Mouse (Mus musculus) brown adipose tissue, adult 24 weeks (tissue): ENCODE measurements around the gene Cirbp. TPM values are rescaled to one million over a fixed set of nuclear protein-coding genes. Genes with fewer than 3 reads are reported as not detected.

ENCODE experiments used
- H3K27ac ChIP-seq: fragments of 200-500 bp; replicated peaks from 2 replicates; pipeline ENCODE4 v1.5.1; 2012; ENCODE audit warnings: low read depth, mild to moderate bottlenecking, low read length
- H3K4me1 ChIP-seq: fragments of 200-500 bp; 2 replicates; pipeline ENCODE4 v1.6.1; 2012; ENCODE audit warnings: low read length, mixed read lengths; ENCODE audit not compliant: control insufficient read depth, insufficient read depth, insufficient read length
- H3K4me3 ChIP-seq: fragments of 200-500 bp; 2 replicates; pipeline ENCODE4 v1.5.1; 2012; ENCODE audit warnings: low read depth, mild to moderate bottlenecking, low read length, moderate library complexity; ENCODE audit not compliant: insufficient read depth
- polyA plus RNA-seq: library from polyadenylated mRNA; stranded (reverse); fragments of >200 nt; gene quantifications from 2 replicates; pipeline ENCODE4 v1.2.4, GENCODE M21; 2012; ENCODE audit not compliant: missing spikeins, insufficient read depth, insufficient read length

The Cirbp gene
- polyA plus RNA-seq, 1 experiment = 27.5 TPM

DNA sequence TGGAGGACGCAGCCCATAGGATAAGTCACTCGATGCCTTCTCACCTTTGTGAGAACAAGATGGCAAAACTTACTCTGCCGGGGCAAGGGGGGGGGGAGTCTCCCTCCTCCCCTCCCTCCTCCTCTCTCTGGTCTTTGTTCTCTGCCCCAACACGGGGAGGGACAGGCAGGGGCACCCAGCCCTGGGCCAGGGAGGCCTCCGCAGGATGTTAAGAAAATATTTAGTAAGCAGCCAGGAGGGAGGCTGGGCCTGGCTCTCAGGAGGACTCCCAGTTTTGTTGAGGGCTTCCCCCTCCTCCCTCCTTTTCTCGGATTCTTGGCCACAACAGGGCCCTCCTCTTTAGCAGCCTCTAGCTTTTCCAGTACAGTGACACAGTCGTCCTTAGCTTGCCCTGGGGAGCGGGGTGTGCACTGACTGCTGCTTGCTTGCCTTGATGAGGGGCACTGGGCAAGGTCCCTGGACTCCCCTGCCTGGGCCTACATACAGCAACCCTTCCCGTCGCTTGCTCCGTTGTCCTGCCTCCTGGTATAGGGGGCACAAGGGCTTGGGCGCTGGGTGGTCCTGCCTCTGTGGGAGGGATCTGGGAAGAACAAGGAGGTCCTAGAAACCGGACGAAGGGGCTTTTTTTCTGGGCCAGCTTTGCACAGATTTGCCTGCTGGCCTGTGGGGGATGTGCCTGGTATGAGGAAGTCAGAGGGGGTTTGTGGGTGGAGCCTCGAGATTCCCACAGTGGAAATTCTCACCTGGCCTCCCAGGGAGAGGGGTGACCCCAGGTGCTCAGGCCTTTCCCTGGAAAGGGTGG lies 13.5 kb upstream of the Cirbp start:
- H3K27ac ChIP-seq = peak overlapping the region; percentile 80
- H3K4me3 ChIP-seq = peak overlapping the region; percentile 86
- peaks cover 18% of the 10 kb centered on the region for H3K4me1 ChIP-seq

DNA sequence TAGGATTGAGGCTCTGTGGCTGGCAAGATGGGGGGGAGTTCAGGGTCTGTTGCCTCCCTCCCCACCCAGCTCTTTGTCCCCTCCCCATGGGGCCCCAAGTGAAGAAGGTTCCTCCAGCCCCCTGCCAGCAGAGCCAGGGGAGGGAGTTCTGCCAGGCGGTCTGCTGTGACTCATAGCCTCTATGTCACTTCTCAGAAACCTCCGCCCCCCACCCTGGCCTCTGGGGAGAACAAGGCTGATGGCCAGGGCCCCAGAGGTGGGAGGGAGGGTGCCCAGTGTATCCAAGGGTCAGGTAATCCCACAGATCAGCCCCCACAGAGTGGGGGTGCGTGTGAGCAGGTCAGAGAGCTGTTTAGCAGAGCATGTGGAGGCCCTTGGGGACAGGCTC lies 12.9 kb upstream of the Cirbp start:
- no peak overlapping the region; the same call in 1 of the 2 replicates for H3K4me3 ChIP-seq
- H3K27ac ChIP-seq = peak overlapping the region; percentile 80
- peaks cover 19% of the 10 kb centered on the region for H3K4me1 ChIP-seq

DNA sequence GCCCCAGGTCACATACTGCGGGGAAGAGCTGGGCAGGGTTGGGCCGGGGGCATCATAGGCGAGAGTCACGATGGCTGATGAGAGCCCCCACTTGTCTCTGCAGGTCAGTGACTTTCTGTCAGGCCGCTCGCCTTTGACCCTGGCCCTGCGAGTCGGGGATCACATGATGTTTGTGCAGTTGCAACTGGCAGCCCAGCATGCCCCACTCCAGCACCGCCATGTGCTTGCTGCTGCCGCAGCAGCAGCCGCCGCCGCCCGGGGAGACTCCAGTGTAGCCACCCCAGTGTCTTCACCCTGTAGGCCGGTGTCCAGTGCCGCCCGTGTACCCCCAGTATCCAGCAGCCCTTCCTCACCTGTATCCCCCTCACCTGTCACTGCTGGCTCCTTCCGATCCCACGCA lies 12.1 kb upstream of the Cirbp start:
- Histone ChIP-seq H3K4me1 (peaks cover 20% of the 10 kb centered on the region), H3K4me3 (no peak overlapping the region), H3K27ac (no peak overlapping the region)

DNA sequence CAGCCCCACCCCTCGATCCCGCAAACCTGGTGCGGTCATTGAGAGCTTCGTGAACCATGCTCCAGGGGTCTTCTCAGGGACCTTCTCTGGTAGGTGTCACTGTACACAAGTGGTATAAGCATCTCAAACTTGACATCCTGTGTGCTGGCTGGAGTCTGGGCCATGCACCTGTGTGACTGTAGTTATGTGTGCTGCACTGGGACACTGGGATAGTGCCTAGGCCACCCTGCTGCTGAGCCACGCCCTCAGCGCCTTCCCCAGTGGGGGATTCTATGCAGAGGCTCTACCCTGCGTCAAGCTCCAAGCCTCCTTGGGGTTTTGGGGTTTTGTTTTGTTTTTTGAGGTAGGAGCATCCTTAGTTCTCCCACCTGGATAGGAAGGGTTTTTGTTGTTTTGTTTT lies 11.4 kb upstream of the Cirbp start:
- H3K4me3 ChIP-seq = no peak overlapping the region
- H3K4me1 ChIP-seq = peaks cover 24% of the 10 kb centered on the region
- no peak overlapping the region for H3K27ac ChIP-seq

DNA sequence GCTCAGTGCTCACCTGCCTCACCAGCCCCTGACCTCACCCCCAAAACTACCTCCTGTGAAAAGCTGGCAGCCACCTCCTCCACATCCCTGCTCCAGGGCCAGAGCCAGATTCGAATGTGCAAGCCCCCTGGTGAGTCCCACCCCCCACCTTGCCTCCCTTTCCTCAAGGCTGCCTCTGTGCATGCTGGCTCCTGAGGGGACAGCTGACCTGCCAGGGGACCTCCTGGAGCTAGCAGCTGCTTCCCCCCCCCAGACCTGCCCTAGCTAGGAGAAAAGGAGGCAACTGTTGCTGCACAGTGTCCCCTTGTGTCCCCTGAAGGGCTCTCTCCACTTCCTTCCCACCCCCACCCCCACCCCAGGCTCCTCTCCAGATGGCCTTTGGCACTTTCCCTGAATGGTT lies 10.5 kb upstream of the Cirbp start:
- H3K27ac ChIP-seq = 0 out of 2 replicates have a peak overlapping the region, but pooled peaks have one; percentile 4
- H3K4me3 ChIP-seq = no peak overlapping the region
- H3K4me1 ChIP-seq = peaks cover 24% of the 10 kb centered on the region

DNA sequence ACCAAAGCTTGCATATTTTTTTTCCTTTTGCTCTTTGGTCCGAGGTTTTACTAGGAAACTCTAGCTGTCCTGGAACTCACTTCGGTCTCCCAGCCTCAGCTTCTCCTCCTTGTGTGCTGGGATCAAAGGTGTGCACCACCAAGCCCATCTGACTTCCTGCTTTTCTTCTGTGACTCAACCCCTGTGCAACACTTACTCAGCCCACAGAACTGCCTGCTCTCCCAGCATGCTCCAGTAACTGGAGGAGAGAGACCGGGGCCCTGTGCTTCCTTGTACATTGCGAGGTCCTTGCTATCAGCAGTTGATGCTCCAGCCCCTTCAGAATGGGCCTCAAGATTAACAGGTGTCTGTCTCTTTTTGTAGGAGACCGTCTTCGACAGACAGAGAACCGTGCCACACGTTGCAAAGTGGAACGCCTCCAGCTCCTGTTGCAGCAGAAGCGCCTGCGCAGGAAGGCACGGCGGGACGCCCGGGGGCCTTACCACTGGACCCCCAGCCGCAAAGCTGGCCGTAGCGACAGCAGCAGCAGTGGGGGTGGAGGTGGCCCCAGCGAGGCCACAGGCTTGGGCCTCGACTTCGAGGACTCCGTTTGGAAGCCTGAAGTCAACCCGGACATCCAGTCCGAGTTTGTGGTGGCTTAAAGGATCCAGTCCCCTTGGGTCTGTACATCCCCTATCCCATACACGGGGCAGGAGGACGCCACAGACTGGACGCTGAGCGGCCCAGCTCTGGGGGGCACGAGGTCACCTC lies 9.6 kb upstream of the Cirbp start:
- Histone ChIP-seq H3K27ac (peak overlapping the region; percentile 65), H3K4me1 (peaks cover 30% of the 10 kb centered on the region), H3K4me3 (peak overlapping the region; percentile 16; the same call in 1 of the 2 replicates)

DNA sequence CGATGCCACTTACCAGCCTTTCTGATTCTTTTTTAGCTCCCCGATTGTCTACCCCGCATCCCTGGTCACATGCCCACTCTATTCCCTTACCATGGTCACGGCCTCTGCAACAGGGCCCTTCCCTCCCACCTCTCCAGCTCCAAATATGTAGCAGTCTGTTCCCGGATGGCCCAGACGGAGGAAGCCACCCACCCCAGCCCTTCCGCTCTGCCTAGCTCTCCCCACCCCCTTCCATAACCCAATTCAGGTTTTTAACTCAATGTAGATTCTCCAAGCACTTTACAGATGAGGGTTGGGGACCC lies 9.1 kb upstream of the Cirbp start:
- H3K4me3 ChIP-seq = peak overlapping the region; percentile 16; the same call in 1 of the 2 replicates
- H3K27ac ChIP-seq = peak overlapping the region; percentile 65
- H3K4me1 ChIP-seq = peaks cover 33% of the 10 kb centered on the region

DNA sequence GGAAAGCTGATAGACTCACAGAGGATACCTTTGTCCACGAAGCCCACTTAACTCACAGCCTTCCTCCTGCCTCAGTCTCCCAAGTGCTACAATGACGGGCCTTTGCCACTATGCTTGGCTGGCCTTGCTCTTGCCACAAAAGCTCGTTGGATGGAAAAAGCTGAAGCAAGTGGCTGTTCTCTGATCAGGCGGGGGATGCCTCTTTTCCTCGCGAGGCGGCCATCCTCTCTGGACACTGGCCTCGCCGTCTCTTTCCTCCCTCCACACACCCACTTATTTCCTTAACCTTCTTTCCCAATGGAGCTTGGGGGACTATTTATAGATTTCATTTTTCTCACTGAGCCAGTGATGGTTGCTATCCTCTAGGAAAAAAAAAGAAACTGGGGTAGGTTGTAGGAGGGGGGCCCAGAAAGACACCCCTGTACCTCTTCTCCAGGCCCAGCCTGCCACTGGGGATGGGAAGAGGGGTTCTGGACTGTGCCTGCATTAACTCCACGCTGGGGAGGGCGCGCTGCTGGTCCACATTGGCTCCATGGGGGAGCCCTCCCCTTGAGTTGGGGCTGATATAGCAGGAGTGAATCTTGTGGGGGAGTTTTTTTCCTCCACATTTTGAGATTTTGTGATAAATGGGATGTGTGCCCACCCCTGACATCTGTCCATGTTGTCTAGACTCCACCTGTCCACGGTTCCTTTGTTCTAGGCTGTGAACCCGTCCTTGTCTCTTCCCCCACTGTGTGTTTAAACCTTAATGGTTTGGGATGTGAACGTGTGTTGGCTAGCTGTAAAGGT lies 8.4 kb upstream of the Cirbp start:
- peaks cover 36% of the 10 kb centered on the region for H3K4me1 ChIP-seq

DNA sequence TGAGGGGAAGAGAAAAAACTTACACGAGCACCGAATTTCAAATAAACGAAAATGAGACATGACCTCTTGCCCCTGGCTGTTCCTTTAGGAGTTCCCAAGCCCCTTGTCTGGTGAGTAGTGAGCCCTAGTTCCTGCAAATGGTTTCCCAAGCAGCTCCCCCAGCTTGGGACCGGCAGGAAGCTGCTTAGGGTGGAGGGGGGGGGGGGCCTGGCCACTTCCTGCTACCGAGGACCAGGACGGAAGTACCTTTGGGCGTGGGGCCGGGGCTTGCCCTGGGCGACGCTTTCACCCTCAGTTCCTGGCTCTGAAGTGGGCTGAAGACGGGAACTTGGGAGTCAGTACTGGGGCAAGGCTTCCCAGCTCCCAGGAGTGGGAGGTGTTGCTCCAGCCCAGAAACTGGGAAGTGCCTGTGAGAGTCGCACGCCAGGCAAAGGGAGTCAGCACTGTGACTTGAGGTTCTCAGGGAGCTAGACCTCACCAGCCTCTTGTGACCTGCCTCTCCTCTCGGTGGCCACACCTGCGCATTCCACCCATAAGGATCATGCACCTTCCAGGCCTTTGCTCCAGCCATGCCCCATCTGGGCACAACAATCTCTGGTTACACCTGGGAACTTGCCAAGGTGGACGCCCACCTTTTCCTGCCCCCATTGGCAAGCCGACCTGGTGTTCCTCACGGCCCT lies 7.3 kb upstream of the Cirbp start:
- Histone ChIP-seq H3K4me3 (peak overlapping the region; percentile 26), H3K4me1 (peaks cover 29% of the 10 kb centered on the region)

More for the DNA sequence above, 8.4 kb upstream of the Cirbp start:
- peak overlapping the region; percentile 97 for H3K27ac ChIP-seq
- H3K4me3 ChIP-seq = no peak overlapping the region

DNA sequence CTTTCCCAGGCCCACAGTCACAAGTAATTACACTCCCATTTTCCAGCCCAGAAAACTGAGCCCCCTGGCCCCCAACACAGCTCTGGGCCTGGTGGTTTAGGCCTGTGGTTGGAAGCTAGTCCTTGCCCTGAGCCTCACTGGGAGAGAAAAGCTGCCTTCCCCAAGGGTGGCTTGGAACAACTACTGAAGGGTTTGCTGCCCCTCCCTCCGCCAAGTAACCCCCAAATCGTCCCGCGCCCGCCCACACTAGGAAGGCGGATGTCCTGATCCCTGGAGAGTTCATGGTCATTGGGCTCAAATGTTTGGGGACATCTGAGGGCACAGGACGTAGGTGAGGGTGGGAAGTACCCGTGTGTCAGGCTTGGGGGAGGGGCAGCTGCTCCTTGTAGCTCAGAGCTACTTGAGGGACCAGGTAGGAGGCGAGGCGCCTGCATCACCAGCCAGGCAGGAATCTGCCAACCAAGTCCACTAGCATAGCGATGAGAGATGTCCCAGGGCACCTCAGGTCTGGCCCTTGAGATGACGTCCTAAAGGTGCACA lies 6.7 kb upstream of the Cirbp start:
- Histone ChIP-seq H3K4me1 (peaks cover 32% of the 10 kb centered on the region), H3K27ac (peak overlapping the region; percentile 97), H3K4me3 (peak overlapping the region; percentile 42)

More for the DNA sequence above, 7.3 kb upstream of the Cirbp start:
- H3K27ac ChIP-seq = peak overlapping the region; percentile 97

DNA sequence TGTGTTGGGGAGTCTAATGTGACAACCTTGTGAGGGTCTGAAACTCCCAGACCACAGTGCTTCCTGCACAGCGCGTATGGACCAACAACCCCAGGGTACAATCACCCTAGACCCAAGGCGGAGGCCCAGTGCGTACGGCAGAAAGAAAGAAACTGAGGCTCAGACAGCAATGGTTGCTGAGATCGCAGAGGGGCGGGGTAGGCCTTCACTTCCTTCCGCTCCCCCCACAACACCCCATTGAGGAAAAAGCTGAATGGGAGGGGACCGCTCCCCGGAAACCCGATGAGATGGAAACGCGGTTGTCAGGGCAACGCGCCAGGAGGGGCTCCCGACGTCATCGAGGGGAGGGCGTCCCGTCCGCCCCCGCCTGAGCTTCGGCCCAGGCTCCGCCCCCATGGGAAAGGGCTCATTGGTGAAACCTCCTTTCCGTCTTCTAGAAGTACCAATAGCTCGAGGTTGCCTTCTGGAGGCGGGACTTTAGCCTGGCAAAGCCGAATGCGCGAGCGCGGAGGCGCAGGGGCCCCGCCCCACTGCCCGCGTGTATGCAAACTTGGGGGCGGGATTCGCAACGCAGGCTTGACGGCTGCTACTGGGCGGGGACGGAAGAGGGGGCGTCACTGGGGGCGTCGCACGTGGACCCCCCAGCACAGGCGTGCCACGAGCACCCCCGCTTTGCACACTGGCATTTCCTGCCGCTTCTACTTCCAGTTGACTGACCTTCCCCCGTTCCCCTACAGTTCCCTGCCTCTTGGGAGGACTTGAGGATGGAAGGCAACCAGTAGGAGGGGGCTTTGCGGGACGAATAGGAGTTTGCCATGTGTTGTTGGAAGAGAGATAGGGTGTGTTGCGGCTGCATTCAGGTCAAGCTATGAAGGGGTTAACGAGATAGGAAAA lies 6.0 kb upstream of the Cirbp start:
- Histone ChIP-seq H3K27ac (peak overlapping the region; percentile 97), H3K4me1 (peaks cover 35% of the 10 kb centered on the region), H3K4me3 (peak overlapping the region; percentile 50)

DNA sequence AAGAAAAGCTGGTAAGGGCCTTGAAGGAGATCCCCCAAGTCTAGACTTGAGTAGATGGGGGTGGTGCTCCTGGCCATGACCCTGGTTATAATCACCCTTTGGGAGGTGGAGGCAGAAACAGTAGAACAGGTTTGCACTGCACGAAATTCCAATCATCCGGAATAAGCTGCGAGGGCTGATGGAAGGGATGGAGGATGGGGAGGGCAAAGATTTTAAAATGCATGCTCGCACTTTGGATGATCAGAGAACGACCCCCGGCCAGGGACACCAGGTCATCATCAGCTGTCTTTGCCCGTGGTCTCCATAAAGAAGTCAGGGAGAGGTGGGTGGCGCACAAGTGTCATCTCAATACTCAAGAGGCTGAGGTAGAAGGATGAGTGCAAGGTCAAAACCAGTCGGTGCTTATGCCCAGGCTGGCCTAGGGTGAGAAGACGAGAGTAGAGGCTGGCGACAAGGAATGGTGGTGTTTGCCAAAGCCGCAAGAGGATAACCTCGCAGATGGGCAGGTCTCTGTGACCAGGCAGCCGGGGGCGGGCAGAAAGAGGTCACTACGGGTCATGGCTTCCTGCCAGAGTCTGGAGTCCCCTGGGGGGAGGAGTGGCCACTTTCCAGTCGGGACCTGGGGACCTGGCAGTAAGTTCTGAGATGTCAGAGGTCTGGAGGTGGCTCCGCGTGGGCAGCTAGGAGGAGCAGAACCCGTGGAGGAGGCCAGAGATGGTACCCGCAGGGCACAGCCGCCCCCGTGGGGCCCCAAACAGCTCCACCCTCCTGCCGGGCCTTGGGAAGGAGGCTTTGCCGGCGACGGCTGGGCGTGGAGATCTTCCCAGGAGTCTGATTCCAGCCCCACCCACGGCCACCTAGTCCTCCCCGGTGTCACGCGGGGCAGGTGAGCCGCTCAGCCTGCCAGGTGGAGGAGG lies 5.1 kb upstream of the Cirbp start:
- Histone ChIP-seq H3K4me3 (peak overlapping the region; percentile 50), H3K4me1 (peaks cover 32% of the 10 kb centered on the region), H3K27ac (peak overlapping the region; percentile 79)
